Mouse (Mus musculus) left cerebral cortex, postnatal 10 days (tissue): ENCODE results near the gene Smok3b. TPM values are rescaled to one million over a fixed set of nuclear protein-coding genes. Genes with fewer than 3 reads are reported as not detected.
"Not testable (repeated sequence)": the region's sequence is repeated elsewhere in the genome, so short reads cannot be mapped to it uniquely, and the experiment has no call there.

ENCODE experiments used
- DNase-seq, 2 experiments: peaks; one replicate each; pipeline ENCODE4 v3.0.0; 2021 to 2022; ENCODE audit warnings: low spot score in 2 of 2, mixed read lengths in 1 of 2; ENCODE audit errors: extremely low spot score in 1 of 2
- intact Hi-C: fragments of 180-260 bp; cut with DNase I; formaldehyde crosslinking; loops from one replicate; pipeline ENCODE4 v1.15.1; 2025
- total RNA-seq, 2 experiments: library from RNA; stranded (reverse); gene quantifications; 2 replicates each; pipeline ENCODE4 v1.2.3; 2021

Smok3b gene
- not detected for total RNA-seq

- intact Hi-C loops, DNase-seq: not testable (repeated sequence)
Observed at GRCm38 (mm10) chr5:138020961-138021479, at the start of gene Smok3b, which contains the start of gene Smok3a. Gene Smok3b (plus strand): TSS chr5:138021429. Gene Smok3a (plus strand): TSS chr5:138021261.

DNA sequence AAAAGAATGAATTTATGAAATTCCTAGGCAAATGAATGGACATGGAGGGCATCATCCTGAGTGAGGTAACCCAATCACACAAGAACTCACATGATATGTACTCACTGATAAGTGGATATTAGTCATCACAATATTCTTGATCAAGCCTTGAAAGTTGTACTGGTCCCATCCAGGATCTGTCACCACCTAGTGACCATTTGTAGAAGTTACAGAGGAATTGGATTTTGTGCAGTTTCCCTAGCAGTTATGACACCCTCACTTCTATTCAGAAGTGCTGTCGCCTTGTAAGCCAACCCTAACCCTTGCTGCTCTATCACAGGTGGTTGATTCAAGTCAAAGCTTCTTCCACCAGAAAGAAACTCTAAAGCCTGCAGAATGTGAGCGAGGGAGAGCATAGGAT lies 48.1 kb upstream of the Smok3b start:
- DNase-seq: no peak
- intact Hi-C loops: no loop called here

DNA sequence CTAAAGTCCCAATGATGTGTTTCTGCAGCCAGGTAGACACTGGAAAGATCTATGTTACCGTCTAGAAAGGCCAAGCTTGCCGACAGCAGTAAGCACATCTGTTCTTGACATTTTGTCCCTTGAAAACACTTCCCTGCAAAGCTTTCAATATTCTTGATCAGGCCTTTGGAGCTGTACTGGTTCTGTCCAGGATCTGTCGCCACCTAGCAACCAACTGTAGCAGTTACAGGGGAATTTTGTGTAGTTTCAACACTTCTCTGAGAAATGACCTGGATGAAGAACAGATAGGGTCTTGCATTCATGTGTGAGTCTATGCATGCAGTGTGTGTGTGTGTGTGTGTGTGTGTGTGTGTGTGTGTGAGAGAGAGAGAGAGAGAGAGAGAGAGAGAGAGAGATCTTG lies 47.5 kb upstream of the Smok3b start:
- DNase-seq: no peak
- intact Hi-C loops: no loop called here

GRCm38 (mm10) chr5:137974724-137975123 lies 46.5 kb upstream of the Smok3b start:
- DNase-seq: no peak
- intact Hi-C loops: loop anchor here (5.0 kb wide), 1 partner anchor 87 kb away; no protein-coding TSS in a partner anchor

DNA sequence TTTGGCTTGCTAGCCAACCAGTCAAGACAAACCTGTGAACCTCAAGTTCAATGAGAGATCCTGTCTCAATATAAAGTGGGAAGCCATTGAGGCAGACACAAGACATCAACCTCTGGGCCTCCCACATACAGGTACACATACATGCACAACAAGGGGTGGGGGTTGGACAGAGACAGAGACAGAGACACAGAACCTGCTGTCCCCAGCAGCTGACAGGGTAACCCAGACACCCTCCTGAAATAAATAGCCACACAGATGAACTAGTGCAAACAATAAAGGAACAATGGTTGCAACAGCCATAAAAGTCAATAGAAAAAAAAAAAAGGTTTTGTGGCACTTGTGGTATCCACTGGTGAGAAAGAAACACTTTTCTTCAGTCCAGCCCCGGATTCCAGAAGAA lies 45.8 kb upstream of the Smok3b start:
- intact Hi-C loops: loop anchor here (5.0 kb wide), 1 partner anchor 88 kb away; no protein-coding TSS in a partner anchor
- no peak for DNase-seq

DNA sequence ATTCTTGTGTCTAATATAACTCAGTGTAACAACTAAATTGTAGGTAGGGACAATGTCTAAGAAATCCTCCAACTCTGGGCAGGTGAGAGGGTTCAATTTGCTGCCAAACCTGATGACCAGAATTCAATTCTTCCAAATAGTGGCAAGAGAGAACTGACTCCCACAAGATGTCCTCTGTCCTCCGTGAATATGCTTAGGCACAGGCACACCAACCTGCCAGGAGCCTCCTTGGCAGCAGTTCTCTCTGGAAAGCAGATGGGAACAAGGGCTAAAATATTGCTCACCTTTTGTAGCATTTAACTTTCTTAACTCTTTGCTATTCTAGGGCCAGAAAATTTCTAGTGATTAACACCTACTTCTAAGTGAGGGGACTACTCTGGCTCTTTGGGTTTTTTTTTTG lies 43.9 kb upstream of the Smok3b start:
- no peak for DNase-seq
- intact Hi-C loops: loop anchor here (5.0 kb wide), 1 partner anchor 90 kb away; no protein-coding TSS in a partner anchor

DNA sequence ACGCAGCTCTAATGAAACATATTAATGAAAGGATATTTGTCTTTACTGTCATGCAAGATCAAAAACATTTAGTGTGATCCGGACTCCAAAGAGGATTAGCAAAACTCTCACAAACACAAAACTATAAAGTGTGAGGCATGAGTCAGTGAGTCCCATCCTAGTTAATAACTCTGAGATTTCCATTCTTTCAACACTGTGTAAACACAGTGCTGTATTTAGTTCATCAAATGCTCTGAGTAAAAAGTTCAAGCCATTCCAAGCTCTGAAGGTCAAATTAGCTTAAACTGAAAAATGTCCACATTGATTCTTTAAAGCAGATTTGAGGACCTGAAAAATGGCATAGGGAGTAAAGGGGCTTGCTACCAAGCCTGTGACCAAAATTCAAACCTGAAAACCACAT lies 42.1 kb upstream of the Smok3b start:
- intact Hi-C loops: loop anchor here (5.0 kb wide), 1 partner anchor 92 kb away; no protein-coding TSS in a partner anchor
- no peak for DNase-seq

GRCm38 (mm10) chr5:137981300-137981699 lies 39.9 kb upstream of the Smok3b start, which contains the start of gene Azgp1:
Gene Azgp1 (plus strand): TSS chr5:137981520.
- no peak for DNase-seq
- intact Hi-C loops: no loop called here

- intact Hi-C loops: no loop called here
- no peak for DNase-seq
Observed at GRCm38 (mm10) chr5:137986351-137986750, 34.9 kb upstream of the Smok3b start.

DNA sequence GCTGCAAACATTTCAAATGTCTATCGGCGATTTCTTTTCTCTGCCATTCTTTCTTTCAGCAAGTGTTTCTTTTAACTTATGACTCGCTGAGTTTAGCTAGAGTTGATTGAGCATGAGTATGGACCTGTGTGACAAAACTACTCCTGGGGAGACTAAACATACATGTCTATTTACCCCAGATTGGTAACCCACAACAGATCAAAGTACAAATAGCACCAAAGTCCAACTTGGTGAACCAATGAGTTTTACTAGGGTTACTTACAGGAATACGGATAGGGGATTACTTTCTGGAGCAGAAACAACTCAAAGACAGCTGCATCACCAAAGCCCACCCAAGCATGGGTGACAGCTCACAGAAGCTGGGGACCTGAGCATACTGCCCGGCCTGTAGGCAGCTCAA lies 11.8 kb upstream of the Smok3b start:
- intact Hi-C loops: no loop called here
- DNase-seq: no peak

GRCm38 (mm10) chr5:138012382-138012781 lies 8.8 kb upstream of the Smok3b start:
- intact Hi-C loops: no loop called here

GRCm38 (mm10) chr5:138016530-138016929 lies 4.7 kb upstream of the Smok3b start:
- DNase-seq: no peak
- intact Hi-C loops: no loop called here

More at GRCm38 (mm10) chr5:138012382-138012781, 8.8 kb upstream of the Smok3b start:
- no peak for DNase-seq

DNA sequence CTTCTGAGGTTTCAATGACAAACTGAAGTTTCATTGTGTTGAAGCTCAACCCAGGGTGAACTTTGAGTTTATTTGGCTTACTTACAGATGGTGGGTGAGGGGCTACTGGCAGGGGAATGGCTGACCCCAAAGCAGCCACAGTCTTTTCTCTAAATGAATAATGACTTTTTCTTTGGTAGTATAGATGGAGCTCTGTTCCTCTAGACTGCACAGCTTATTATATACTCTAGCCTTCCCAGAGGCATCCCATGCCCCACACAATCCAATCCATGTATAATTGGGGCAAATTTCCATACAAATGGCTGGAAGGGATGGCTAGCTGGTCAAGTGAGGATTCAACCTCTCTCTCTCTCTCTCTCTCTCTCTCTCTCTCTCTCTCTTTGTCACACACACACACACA lies 4.2 kb upstream of the Smok3b start:
- intact Hi-C loops: no loop called here
- no peak for DNase-seq

- intact Hi-C loops, DNase-seq: not testable (repeated sequence)
Observed at GRCm38 (mm10) chr5:138019577-138019976, 1.7 kb upstream of the Smok3b start.

DNA sequence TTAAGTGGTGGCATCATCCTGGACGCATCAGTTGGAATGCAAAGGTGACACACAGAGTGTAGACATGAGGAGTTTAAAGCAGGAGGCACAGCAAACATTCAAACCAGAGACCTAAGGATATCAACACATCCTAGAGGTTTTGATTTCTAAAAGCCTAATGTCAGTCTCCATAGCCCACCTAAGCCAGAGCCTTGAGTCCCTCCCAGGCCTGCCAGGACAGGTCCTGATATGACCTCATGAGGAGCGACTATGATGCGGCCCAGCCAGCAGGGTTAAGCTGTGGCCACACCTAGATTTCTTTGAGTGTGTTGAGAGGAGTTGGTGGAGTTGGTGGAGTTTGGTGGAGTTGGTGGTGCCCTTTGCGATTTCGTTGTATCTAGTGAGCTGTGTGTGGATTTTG lies 31.7 kb downstream of the Smok3b start, which contains the start of gene Smok3c:
Smok3c (plus strand) TSS at position 301 of the 400 bp plus-strand sequence.
- DNase-seq, intact Hi-C loops: not testable (repeated sequence)

DNA sequence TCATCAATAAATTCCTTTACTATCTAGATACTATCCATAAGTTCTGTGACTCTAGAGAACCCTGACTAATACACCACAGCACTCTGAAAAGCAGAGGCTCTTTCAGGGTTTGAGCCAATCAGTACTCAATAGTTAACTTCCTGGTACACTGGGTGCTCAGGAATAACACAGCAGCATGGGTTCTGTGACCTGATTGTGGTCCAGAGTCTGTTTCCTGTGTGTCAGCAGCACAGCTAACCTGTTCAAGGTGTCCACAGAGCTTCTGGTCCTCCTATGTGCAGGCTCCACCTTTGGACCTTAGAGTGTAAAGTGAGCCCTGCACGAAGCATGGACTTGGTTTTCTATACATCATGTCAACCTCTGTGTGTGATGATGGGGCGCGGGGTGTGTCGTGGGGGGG lies 52.6 kb downstream of the Smok3b start:
- DNase-seq: no peak
- intact Hi-C loops: no loop called here

DNA sequence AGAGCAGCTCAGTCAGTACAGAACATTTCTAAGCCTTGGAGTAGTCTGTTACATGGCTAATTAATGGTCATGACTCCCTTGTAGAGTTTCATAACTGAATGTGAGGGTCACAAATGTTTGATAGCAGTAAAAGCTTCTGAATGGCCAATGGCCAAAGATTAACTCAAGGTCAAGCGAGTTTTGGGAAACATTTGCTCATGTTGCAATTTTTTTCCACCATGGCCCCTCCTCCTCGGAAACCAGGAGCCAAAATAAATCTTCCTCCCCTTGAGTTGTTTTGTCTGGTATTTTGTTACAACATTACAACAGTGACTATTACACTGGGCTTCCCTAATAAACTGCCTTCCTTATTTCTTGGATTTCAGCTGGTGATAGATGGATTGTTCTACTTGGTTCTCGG lies 54.5 kb downstream of the Smok3b start:
- intact Hi-C loops: no loop called here
- no peak for DNase-seq

DNA sequence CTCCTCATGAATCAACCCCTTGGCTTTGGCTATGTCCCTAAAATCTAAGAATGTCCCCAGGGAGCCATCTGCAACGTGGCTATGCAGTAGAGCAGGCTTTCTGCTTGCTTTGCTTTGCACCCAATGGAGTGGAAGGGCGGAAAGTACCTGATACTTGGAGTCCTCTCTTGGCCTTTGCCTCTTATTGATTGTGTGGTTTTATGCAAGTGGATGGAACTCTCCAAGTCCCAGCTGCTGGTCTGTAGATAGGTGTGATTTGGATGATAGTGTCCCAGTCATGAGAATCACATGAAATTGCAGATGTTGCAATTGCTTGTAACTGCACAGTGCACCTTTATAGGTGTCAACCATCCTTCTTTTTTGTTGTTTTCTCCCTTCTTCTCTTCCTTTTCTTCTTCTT lies 54.9 kb downstream of the Smok3b start:
- no peak for DNase-seq
- intact Hi-C loops: no loop called here

DNA sequence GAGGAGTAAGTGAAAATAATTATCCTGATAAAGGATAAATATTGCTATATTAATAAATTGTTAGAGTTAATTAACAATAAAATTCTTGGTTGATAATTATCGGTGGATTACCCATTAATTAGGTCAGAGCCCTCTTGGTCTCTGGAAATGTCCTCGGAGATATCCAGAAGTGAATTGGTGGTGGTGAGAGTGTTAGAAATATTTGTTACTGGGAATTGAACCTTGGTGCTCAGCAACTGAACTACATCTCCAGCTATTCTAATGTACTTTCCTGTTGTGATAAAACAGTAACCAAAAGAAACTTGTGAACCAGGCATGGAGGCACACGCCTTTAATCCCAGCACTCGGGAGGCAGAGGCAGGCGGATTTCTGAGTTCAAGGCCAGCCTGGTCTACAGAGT lies 59.2 kb downstream of the Smok3b start:
- no peak for DNase-seq
- intact Hi-C loops: no loop called here

- DNase-seq: peak in 1 of 2 experiments; percentile 20
- intact Hi-C loops: no loop called here
Observed at GRCm38 (mm10) chr5:138081446-138081845, 60.2 kb downstream of the Smok3b start.
